Comparison of ENCODE assay signal across 12 mouse cellular contexts in the genomic region with DNA sequence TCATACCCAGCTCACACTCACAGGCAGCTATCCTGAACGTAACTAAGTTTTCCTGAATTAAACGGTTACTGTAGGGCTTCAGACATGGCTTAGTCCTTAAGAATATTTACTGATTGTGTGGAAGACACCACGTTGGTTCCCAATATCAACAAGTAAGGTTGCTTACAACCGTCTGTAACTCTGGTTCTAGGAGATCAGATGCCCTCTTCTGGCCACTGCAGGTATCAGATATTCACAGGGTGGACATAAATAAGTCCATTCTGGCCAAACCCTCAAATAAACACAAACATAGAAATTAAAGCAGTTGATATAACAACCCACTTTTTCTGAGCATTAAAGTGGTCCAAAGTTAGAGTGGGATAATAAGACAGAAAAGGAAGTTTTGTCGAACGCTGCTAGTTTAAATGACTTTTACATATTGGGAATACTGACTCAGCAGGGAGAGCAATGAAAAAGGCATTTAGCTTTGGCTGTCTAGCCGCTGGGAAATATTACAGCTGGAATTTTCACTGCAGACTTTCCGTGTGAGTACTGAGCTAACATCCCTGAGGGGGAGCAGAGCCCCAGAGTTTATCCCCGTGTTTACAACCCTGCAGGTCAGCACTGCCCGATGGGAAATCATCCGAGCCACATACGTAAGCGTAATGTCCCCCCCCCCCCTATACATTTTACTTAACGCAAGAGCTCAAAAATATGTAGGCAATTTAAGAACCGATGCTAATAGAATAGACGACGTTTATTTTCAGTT.
A peak's percentile ranks its signal among the peaks of the same experiment; 100 is the strongest.
DNase-seq lines count a peak whose midpoint lies in the region; ATAC-seq lines count a peak whose summit lies in the region.
"Had no signal": no experiment of that assay in that cellular context is flagged by ENCODE, and none has a peak within 500 bp of the region (broad histone marks: within the 10 kb centered on the region; RNA-seq: fewer than 3 reads in every experiment).

No protein-coding gene starts in this region.

- 53% methylated on average over 17 of the region's 17 CpGs for WGBS in limb, embryonic 12.5 days
- 78% methylated on average over 17 of the region's 17 CpGs for WGBS in limb, embryonic 10.5 days
- WGBS in limb, embryonic 15.5 days: 42% methylated on average over 17 of the region's 17 CpGs
- 82% methylated on average over 17 of the region's 17 CpGs for WGBS in forebrain, embryonic 16.5 days

- peak overlapping the region; percentile 28; the same call in 1 of the 2 replicates for H3K4me2 ChIP-seq in limb, embryonic 12.5 days
- 0 out of 2 replicates have a peak overlapping the region, but pooled peaks have one; percentile 14 for H3K4me2 ChIP-seq in limb, embryonic 15.5 days
- no peak overlapping the region for H3K4me2 ChIP-seq in forebrain, embryonic 16.5 days (ENCODE audit: low read length)
- H3K4me2 ChIP-seq: forebrain, embryonic 15.5 days had no signal

- H3K4me3 ChIP-seq in limb, embryonic 12.5 days (replicated peaks): no peak overlapping the region
- H3K4me3 ChIP-seq in limb, embryonic 10.5 days: no peak overlapping the region
- no peak overlapping the region for H3K4me3 ChIP-seq in limb, embryonic 15.5 days
- no peak overlapping the region for H3K4me3 ChIP-seq in forebrain, embryonic 16.5 days (replicated peaks; ENCODE audit: low read length)
- H3K4me3 ChIP-seq: forebrain, embryonic 15.5 days; midbrain, embryonic 10.5 days had no signal

- no peaks in the 10 kb centered on the region for H3K4me1 ChIP-seq in limb, embryonic 12.5 days (replicated peaks)
- peaks cover 4% of the 10 kb centered on the region; the same call in 1 of the 2 replicates for H3K4me1 ChIP-seq in limb, embryonic 10.5 days
- H3K4me1 ChIP-seq in limb, embryonic 15.5 days: no peaks in the 10 kb centered on the region
- no peaks in the 10 kb centered on the region for H3K4me1 ChIP-seq in forebrain, embryonic 16.5 days (replicated peaks; ENCODE audit: control insufficient read depth, insufficient read depth, low read length)
- H3K4me1 ChIP-seq: forebrain, embryonic 15.5 days; midbrain, embryonic 10.5 days had no signal

- no peaks in the 10 kb centered on the region for H3K27me3 ChIP-seq in limb, embryonic 12.5 days
- H3K27me3 ChIP-seq in limb, embryonic 10.5 days (ENCODE audit: low read depth, poor library complexity, severe bottlenecking): no peaks in the 10 kb centered on the region
- H3K27me3 ChIP-seq in limb, embryonic 15.5 days: no peaks in the 10 kb centered on the region
- no peaks in the 10 kb centered on the region for H3K27me3 ChIP-seq in forebrain, embryonic 16.5 days (replicated peaks; ENCODE audit: control insufficient read depth, insufficient read depth, low read length)
- H3K27me3 ChIP-seq: forebrain, embryonic 15.5 days had no signal

- no peaks in the 10 kb centered on the region for H3K9me3 ChIP-seq in limb, embryonic 12.5 days
- no peaks in the 10 kb centered on the region for H3K9me3 ChIP-seq in limb, embryonic 10.5 days (replicated peaks)
- no peaks in the 10 kb centered on the region for H3K9me3 ChIP-seq in limb, embryonic 15.5 days
- H3K9me3 ChIP-seq in forebrain, embryonic 16.5 days (ENCODE audit: control insufficient read depth, low read length): no peaks in the 10 kb centered on the region
- H3K9me3 ChIP-seq: forebrain, embryonic 15.5 days; midbrain, embryonic 10.5 days had no signal

- H3K9ac ChIP-seq in limb, embryonic 12.5 days (replicated peaks): no peak overlapping the region
- no peak overlapping the region for H3K9ac ChIP-seq in limb, embryonic 15.5 days
- no peak overlapping the region for H3K9ac ChIP-seq in forebrain, embryonic 16.5 days (replicated peaks; ENCODE audit: low read depth, low read length)
- H3K9ac ChIP-seq: forebrain, embryonic 15.5 days had no signal

- peak; percentile 72 for ATAC-seq in limb, embryonic 12.5 days (ENCODE audit: insufficient number of reproducible peaks, insufficient read depth, low FRiP score, low TSS enrichment, low read depth)
- 0 out of 2 replicates have a peak, but pooled peaks have one; percentile 40 for ATAC-seq in limb, embryonic 15.5 days (ENCODE audit: insufficient number of reproducible peaks, low FRiP score, low TSS enrichment, low read depth)
- no peak for ATAC-seq in forebrain, embryonic 16.5 days
- ATAC-seq: forebrain, embryonic 15.5 days had no signal

- DNase-seq in limb, embryonic 10.5 days (ENCODE audit: low spot score): no peak
- DNase-seq in R1 (ENCODE audit: low read depth, low spot score): peak; percentile 23
- DNase-seq in embryo, embryonic 11 days: peak; percentile 15
- DNase-seq in left cerebral cortex, adult 9 months (ENCODE audit: low spot score in 2 of 2): no peak
- no peak for DNase-seq in ovary, postnatal 36 days (ENCODE audit: low spot score)
- DNase-seq: cerebellum, adult 9-10 months; heart, postnatal 36 days had no signal

- no peak overlapping the region for H3K27ac ChIP-seq in limb, embryonic 12.5 days
- no peak overlapping the region for H3K27ac ChIP-seq in limb, embryonic 10.5 days
- H3K27ac ChIP-seq in limb, embryonic 15.5 days: no peak overlapping the region
- H3K27ac ChIP-seq in forebrain, embryonic 16.5 days (ENCODE audit: low read length): no peak overlapping the region
- H3K27ac ChIP-seq: forebrain, embryonic 15.5 days; midbrain, embryonic 10.5 days had no signal

- H3K36me3 ChIP-seq in limb, embryonic 12.5 days: no peaks in the 10 kb centered on the region
- H3K36me3 ChIP-seq in limb, embryonic 10.5 days: no peaks in the 10 kb centered on the region
- H3K36me3 ChIP-seq in limb, embryonic 15.5 days: no peaks in the 10 kb centered on the region
- H3K36me3 ChIP-seq in forebrain, embryonic 16.5 days (ENCODE audit: control insufficient read depth, insufficient read depth): no peaks in the 10 kb centered on the region
- H3K36me3 ChIP-seq: forebrain, embryonic 15.5 days; midbrain, embryonic 10.5 days had no signal

Comparison
In these comparisons a context has a peak if more than half of its experiments do, and no peak if none do; other contexts are left out.
1. DNase-seq: peak in R1 (single experiment) and embryo, embryonic 11 days (single experiment); none in limb, embryonic 10.5 days (single experiment), left cerebral cortex, adult 9 months (0 of 2) and ovary, postnatal 36 days (single experiment).